Mouse (Mus musculus) spleen, adult 2 months (tissue): Measurements from ENCODE around the gene Mta1. TPM values are rescaled to one million over a fixed set of nuclear protein-coding genes. Genes with fewer than 3 reads are reported as not detected.

Source experiments
- DNase-seq, 2 experiments: peaks; one replicate each; pipeline versions ENCODE4 v3.0.0 to v3.0.0-alpha.2; 2012 to 2021; ENCODE audit warnings: low spot score in 2 of 2, low read depth in 1 of 2
- H3K27ac ChIP-seq: fragments of 200-500 bp; 2 replicates; pipeline ENCODE4 v1.5.1; 2012; ENCODE audit warnings: low read length, inconsistent platforms; ENCODE audit not compliant: insufficient read depth
- H3K27me3 ChIP-seq: fragments of 200-500 bp; 2 replicates; pipeline ENCODE4 v1.6.1; 2012; ENCODE audit warnings: mild to moderate bottlenecking, moderate library complexity, low read length, inconsistent platforms; ENCODE audit not compliant: control insufficient read depth, insufficient read depth
- H3K36me3 ChIP-seq: fragments of 200-500 bp; 2 replicates; pipeline ENCODE4 v1.6.1; 2012; ENCODE audit warnings: mild to moderate bottlenecking, low read length, inconsistent platforms; ENCODE audit not compliant: control insufficient read depth, insufficient read depth
- H3K4me1 ChIP-seq: fragments of 200-500 bp; 2 replicates; pipeline ENCODE4 v1.6.1; 2011; ENCODE audit warnings: inconsistent platforms; ENCODE audit not compliant: control insufficient read depth, insufficient read depth, insufficient read length
- H3K4me3 ChIP-seq: fragments of 200-500 bp; 2 replicates; pipeline ENCODE4 v1.5.1; 2011; ENCODE audit warnings: mild to moderate bottlenecking, inconsistent platforms; ENCODE audit not compliant: insufficient read depth, insufficient read length; ENCODE audit errors: extremely low read depth
- CTCF ChIP-seq: fragments of 200-500 bp; IDR thresholded peaks from 2 replicates; pipeline ENCODE4 v1.5.1; 2011; ENCODE audit warnings: mild to moderate bottlenecking, inconsistent platforms; ENCODE audit not compliant: insufficient read depth, insufficient read length, insufficient replicate concordance; ENCODE audit errors: extremely low read depth
- POLR2A ChIP-seq: fragments of 200-500 bp; IDR thresholded peaks from 2 replicates; pipeline ENCODE4 v1.6.1; 2011; ENCODE audit warnings: low read depth, low read length, inconsistent platforms
- WGBS: fragments of 180-500 bp; shearing (Covaris S2); methylation state at CpG from one replicate; pipeline ENCODE4 v1.1.7; 2018; 5-methylcytosine and 5-hydroxymethylcytosine counted together
- polyA plus RNA-seq: library from polyadenylated mRNA; depleted of rRNA; stranded (reverse); fragments of >200 nt; gene quantifications from 2 replicates; pipeline ENCODE4 v1.2.3, GENCODE M21; 2012

Gene Mta1
- polyA plus RNA-seq, 1 experiment: 55.6 TPM

GRCm38 (mm10) chr12:113155887-113156539 is 57.9 kb downstream of the Mta1 start, which contains the start of gene Tedc1:
Gene Tedc1 (plus strand): TSS chr12:113156421.
- peaks cover 19% of the 10 kb centered on the region; the same call in 1 of the 2 replicates for H3K4me1 ChIP-seq
- TF ChIP-seq CTCF (peak; percentile 99), POLR2A (no peak; the same call in 1 of the 2 replicates)
- DNase-seq: peak; percentile 99 to 100
- WGBS: under 1% methylated on average over 46 of the region's 46 CpGs
- H3K4me3 ChIP-seq: peak within 1 kb of the TSS; percentile 68
- no peaks in the 10 kb centered on the region for H3K27me3 ChIP-seq
- H3K27ac ChIP-seq: peak within 1 kb of the TSS; percentile 91
- peaks cover 2% of the 10 kb centered on the region; the same call in 1 of the 2 replicates for H3K36me3 ChIP-seq

GRCm38 (mm10) chr12:113156540-113156929 is 58.5 kb downstream of the Mta1 start:
- no peak for TF ChIP-seq POLR2A
- TF ChIP-seq CTCF: no peak
- peaks cover 14% of the 10 kb centered on the region; the same call in 1 of the 2 replicates for H3K4me1 ChIP-seq
- no peak for DNase-seq
- H3K27me3 ChIP-seq: no peaks in the 10 kb centered on the region
- 0 out of 2 replicates have a peak overlapping the region, but pooled peaks have one; percentile 31 for H3K27ac ChIP-seq
- H3K36me3 ChIP-seq: peaks cover 2% of the 10 kb centered on the region; the same call in 1 of the 2 replicates
- under 1% methylated on average over 23 of the region's 23 CpGs for WGBS
- H3K4me3 ChIP-seq: peak overlapping the region; percentile 68

GRCm38 (mm10) chr12:113157002-113157401 is 58.9 kb downstream of the Mta1 start:
- no peak for DNase-seq
- WGBS: 45% methylated on average over 8 of the region's 8 CpGs

GRCm38 (mm10) chr12:113157521-113157920 is 59.4 kb downstream of the Mta1 start:
- Histone ChIP-seq H3K27me3 (no peaks in the 10 kb centered on the region), H3K27ac (no peak overlapping the region), H3K4me1 (peaks cover 16% of the 10 kb centered on the region; the same call in 1 of the 2 replicates), H3K36me3 (peaks cover 2% of the 10 kb centered on the region; the same call in 1 of the 2 replicates), H3K4me3 (no peak overlapping the region)
- TF ChIP-seq POLR2A (no peak), CTCF (no peak)
- whole genome bisulfite sequencing: 89% methylated on average over 8 of the region's 8 CpGs
- DNase-seq: no peak

More at GRCm38 (mm10) chr12:113157002-113157401, 58.9 kb downstream of the Mta1 start:
- peaks cover 2% of the 10 kb centered on the region; the same call in 1 of the 2 replicates for H3K36me3 ChIP-seq
- H3K27ac ChIP-seq: no peak overlapping the region
- H3K27me3 ChIP-seq: no peaks in the 10 kb centered on the region
- H3K4me1 ChIP-seq: peaks cover 14% of the 10 kb centered on the region; the same call in 1 of the 2 replicates
- TF ChIP-seq POLR2A (no peak), CTCF (no peak)
- peak overlapping the region; percentile 68; the same call in 1 of the 2 replicates for H3K4me3 ChIP-seq

GRCm38 (mm10) chr12:113157971-113158370 is 59.9 kb downstream of the Mta1 start:
- Histone ChIP-seq H3K4me3 (no peak overlapping the region), H3K4me1 (peaks cover 15% of the 10 kb centered on the region; the same call in 1 of the 2 replicates), H3K27ac (no peak overlapping the region), H3K27me3 (no peaks in the 10 kb centered on the region), H3K36me3 (peaks cover 2% of the 10 kb centered on the region; the same call in 1 of the 2 replicates)
- TF ChIP-seq CTCF (no peak), POLR2A (no peak)
- no peak for DNase-seq
- WGBS: 85% methylated on average over 8 of the region's 8 CpGs

GRCm38 (mm10) chr12:113163561-113164006 is 65.5 kb downstream of the Mta1 start:
- no peak overlapping the region for H3K27ac ChIP-seq
- no peak overlapping the region for H3K4me3 ChIP-seq
- TF ChIP-seq POLR2A (no peak), CTCF (no peak)
- peaks cover 13% of the 10 kb centered on the region; the same call in 1 of the 2 replicates for H3K4me1 ChIP-seq
- 71% methylated on average over 11 of the region's 11 CpGs for WGBS
- no peak for DNase-seq
- no peaks in the 10 kb centered on the region for H3K27me3 ChIP-seq
- H3K36me3 ChIP-seq: peaks cover 1% of the 10 kb centered on the region; the same call in 1 of the 2 replicates

- Histone ChIP-seq H3K36me3 (peaks cover under 1% of the 10 kb centered on the region; the same call in 1 of the 2 replicates), H3K4me1 (peaks cover 11% of the 10 kb centered on the region; the same call in 1 of the 2 replicates), H3K27ac (peak overlapping the region; percentile 82), H3K4me3 (no peak overlapping the region), H3K27me3 (no peaks in the 10 kb centered on the region)
- no peak; the same call in 1 of the 2 replicates for TF ChIP-seq POLR2A
- no peak for TF ChIP-seq CTCF
- DNase-seq: peak; percentile 69 to 79
- 6% methylated on average over 9 of the region's 9 CpGs for WGBS
Observed at GRCm38 (mm10) chr12:113168031-113168536, 70.0 kb downstream of the Mta1 start.
